Mouse (Mus musculus) lung, postnatal 0 days (tissue): ENCODE results near the gene Tiparp. TPM values are rescaled to one million over a fixed set of nuclear protein-coding genes. Genes with fewer than 3 reads are reported as not detected.

Experiments
- ATAC-seq: fragments of 200-750 bp; cut with Nextera tagmentation; 2 replicates; pipeline ENCODE4 v1.8.0; 2017; ENCODE audit warnings: moderate library complexity
- DNase-seq: peaks from one replicate; pipeline ENCODE4 v3.0.0-alpha.2; 2016; ENCODE audit warnings: low spot score
- H3K27ac ChIP-seq: fragments of 300-500 bp; sonication (generic); 2 replicates; pipeline ENCODE4 v1.5.1; 2014; ENCODE audit warnings: antibody characterized with exemption, mild to moderate bottlenecking, low read length, mixed read lengths
- H3K27me3 ChIP-seq: fragments of 300-500 bp; sonication (generic); replicated peaks from 2 replicates; pipeline ENCODE4 v1.6.1; 2014; ENCODE audit warnings: low read length, mixed read lengths; ENCODE audit not compliant: insufficient read depth
- H3K36me3 ChIP-seq: fragments of 300-500 bp; sonication (generic); 2 replicates; pipeline ENCODE4 v1.6.1; 2014; ENCODE audit warnings: low read length, mixed read lengths; ENCODE audit not compliant: insufficient read depth
- H3K4me1 ChIP-seq: fragments of 300-500 bp; sonication (generic); 2 replicates; pipeline ENCODE4 v1.6.1; 2014; ENCODE audit warnings: antibody characterized with exemption, low read depth, low read length, mixed read lengths; ENCODE audit not compliant: insufficient read depth
- H3K4me2 ChIP-seq: fragments of 300-500 bp; sonication (generic); replicated peaks from 2 replicates; pipeline ENCODE4 v1.6.1; 2014; ENCODE audit warnings: low read depth, mild to moderate bottlenecking, low read length, moderate library complexity, mixed read lengths
- H3K4me3 ChIP-seq: fragments of 300-500 bp; sonication (generic); 2 replicates; pipeline ENCODE4 v1.5.1; 2014; ENCODE audit warnings: low read depth, low read length
- H3K9ac ChIP-seq: fragments of 300-500 bp; sonication (generic); replicated peaks from 2 replicates; pipeline ENCODE4 v1.6.1; 2014; ENCODE audit warnings: low read depth, mild to moderate bottlenecking
- H3K9me3 ChIP-seq: fragments of 300-500 bp; sonication (generic); 2 replicates; pipeline ENCODE4 v1.6.1; 2016; ENCODE audit warnings: low read length, mixed read lengths
- CTCF ChIP-seq: IDR thresholded peaks from 2 replicates; pipeline ENCODE4 v1.5.1; 2016; ENCODE audit warnings: antibody characterized with exemption, mild to moderate bottlenecking
- EP300 ChIP-seq: IDR thresholded peaks from 2 replicates; pipeline ENCODE4 v1.6.1; 2016; ENCODE audit warnings: antibody characterized with exemption, mild to moderate bottlenecking, control low read depth
- WGBS: fragments of 180-500 bp; shearing (Covaris S2); extraction: QIAGEN DNeasy Blood & Tissue Kit; methylation state at CpG from one replicate; pipeline ENCODE4 v1.1.7; 2014; 5-methylcytosine and 5-hydroxymethylcytosine counted together
- polyA plus RNA-seq: library from polyadenylated mRNA; unstranded; fragments of >200 nt; fragmentation: Nextera tagmentation; extraction: Ambion mirVana; gene quantifications from 2 replicates; pipeline ENCODE4 v1.2.1, GENCODE M21; 2015

The Tiparp gene
- polyA plus RNA-seq, 1 experiment from 2014 or later, result 45.1 TPM

- no peaks in the 10 kb centered on the region for H3K36me3 ChIP-seq
- no peaks in the 10 kb centered on the region for H3K9me3 ChIP-seq
- H3K4me1 ChIP-seq, result no peaks in the 10 kb centered on the region
- no peaks in the 10 kb centered on the region for H3K27me3 ChIP-seq
- ATAC-seq, result peak; percentile 90
- no peak overlapping the region for H3K27ac ChIP-seq
- TF ChIP-seq EP300, result peak; percentile 89
- no peak for TF ChIP-seq CTCF
- H3K4me2 ChIP-seq, result no peak overlapping the region
- no peak overlapping the region for H3K9ac ChIP-seq
- WGBS, result 28% methylated on average over 4 of the region's 4 CpGs
- DNase-seq, result peak; percentile 84
- H3K4me3 ChIP-seq, result no peak overlapping the region
Observed at GRCm38 (mm10) chr3:65603392-65604055, 75.3 kb downstream of the Tiparp start.

Other genes with a start within 250 kb of the Tiparp start
- gene Ssr3, start 135.8 kb upstream of the Tiparp start, polyA plus RNA-seq, result 180 TPM in 2 replicates
- gene Lekr1, start 137.8 kb downstream of the Tiparp start, polyA plus RNA-seq, result 4.3 and 6.4 TPM in 2 replicates